ENCODE assay signal across 9 mouse cellular contexts in the genomic region with DNA sequence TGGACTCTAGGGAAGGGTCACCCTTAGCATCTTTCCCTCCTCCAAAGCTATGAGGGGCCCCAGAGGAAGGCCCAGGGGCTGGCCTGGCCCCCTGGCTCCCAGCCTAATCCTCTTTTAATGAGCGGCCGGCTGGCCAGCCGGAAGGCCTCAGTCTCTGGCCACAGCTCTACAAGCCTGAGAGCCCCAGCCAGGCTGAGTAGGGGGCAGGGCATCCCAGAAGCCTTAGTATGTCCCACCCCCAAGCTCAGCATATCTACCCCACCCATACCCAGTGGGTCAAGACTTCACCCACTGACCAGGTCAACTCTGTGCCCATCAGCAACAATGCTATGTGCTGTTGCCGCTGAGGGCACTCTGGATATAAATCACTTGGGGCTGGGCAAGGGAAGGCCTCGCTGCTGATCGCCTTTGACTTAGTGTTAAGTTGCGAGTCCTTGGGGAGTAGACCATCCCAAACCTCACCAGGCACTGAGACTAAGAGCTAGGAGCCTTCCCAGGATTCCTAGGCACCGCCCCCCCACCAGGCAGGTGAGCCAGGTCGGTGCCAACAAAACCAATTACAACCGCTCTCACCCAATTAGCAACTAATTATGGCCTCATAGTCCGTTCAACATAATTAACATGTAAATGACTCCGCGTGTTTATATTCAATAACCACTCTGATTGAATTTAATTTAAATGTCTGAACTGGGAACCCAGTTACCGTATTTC. TPM values are rescaled to one million over a fixed set of nuclear protein-coding genes. Genes with fewer than 3 reads are reported as not detected.
DNase-seq lines count a peak whose midpoint lies in the region; ATAC-seq and TF ChIP-seq lines count a peak whose summit lies in the region.
"Had no signal": no experiment of that assay in that cellular context is flagged by ENCODE, and none has a peak within 500 bp of the region (broad histone marks: within the 10 kb centered on the region; RNA-seq: fewer than 3 reads in every experiment).

No protein-coding gene starts in this region.

- no peaks in the 10 kb centered on the region; the same call in 1 of the 2 replicates for H3K27me3 ChIP-seq in forebrain, embryonic 14.5 days (replicated peaks; ENCODE audit: control insufficient read depth, insufficient read depth, low read length)
- H3K27me3 ChIP-seq in limb, embryonic 14.5 days (ENCODE audit: control insufficient read depth, insufficient read depth, low read length): no peaks in the 10 kb centered on the region

- no peak for TF ChIP-seq POLR2A in limb, embryonic 14.5 days (IDR thresholded peaks at IDR 0.05; ENCODE audit: borderline replicate concordance, extremely low read depth, insufficient read depth, insufficient read length)

- H3K4me2 ChIP-seq in forebrain, embryonic 14.5 days (ENCODE audit: low read length): peak overlapping the region; percentile 37
- H3K4me2 ChIP-seq in limb, embryonic 14.5 days (replicated peaks; ENCODE audit: low read depth, low read length, severe bottlenecking): peak overlapping the region; percentile 13

- no peak overlapping the region for H3K9ac ChIP-seq in forebrain, embryonic 14.5 days (ENCODE audit: low read length)
- peak overlapping the region; percentile 36 for H3K9ac ChIP-seq in limb, embryonic 14.5 days (ENCODE audit: low read depth, low read length, severe bottlenecking)
- H3K9ac ChIP-seq: liver, embryonic 14.5 days had no signal

- ATAC-seq in forebrain, embryonic 14.5 days: peak; percentile 57
- ATAC-seq in limb, embryonic 14.5 days (ENCODE audit: low FRiP score, low read depth): no peak
- no peak for ATAC-seq in granulocyte monocyte progenitor cell, adult 5-6 weeks (replicated peaks; ENCODE audit: poor library complexity, severe bottlenecking)

- no peaks in the 10 kb centered on the region for H3K9me3 ChIP-seq in forebrain, embryonic 14.5 days (replicated peaks; ENCODE audit: control insufficient read depth, low read length)
- no peaks in the 10 kb centered on the region for H3K9me3 ChIP-seq in limb, embryonic 14.5 days (ENCODE audit: control insufficient read depth, low read length)

- H3K36me3 ChIP-seq in forebrain, embryonic 14.5 days (ENCODE audit: control insufficient read depth, insufficient read depth, low read length): no peaks in the 10 kb centered on the region
- H3K36me3 ChIP-seq in limb, embryonic 14.5 days (ENCODE audit: control insufficient read depth, insufficient read depth, low read length): peaks cover 52% of the 10 kb centered on the region

- peaks cover 61% of the 10 kb centered on the region for H3K4me1 ChIP-seq in forebrain, embryonic 14.5 days (ENCODE audit: control insufficient read depth, insufficient read depth, low read length)
- peaks cover 60% of the 10 kb centered on the region for H3K4me1 ChIP-seq in limb, embryonic 14.5 days (ENCODE audit: control insufficient read depth, insufficient read depth, low read length)

- peak overlapping the region; percentile 27; the same call in 1 of the 2 replicates for H3K27ac ChIP-seq in forebrain, embryonic 14.5 days (ENCODE audit: low read depth, low read length)
- H3K27ac ChIP-seq in limb, embryonic 14.5 days (replicated peaks; ENCODE audit: low read depth, low read length): no peak overlapping the region
- H3K27ac ChIP-seq: liver, embryonic 14.5 days had no signal

- 3% methylated on average over 14 of the region's 14 CpGs for WGBS in forebrain, embryonic 14.5 days
- 16% methylated on average over 14 of the region's 14 CpGs for WGBS in limb, embryonic 14.5 days

- DNase-seq in lung, postnatal 10 days: peak; percentile 68
- DNase-seq in lung, postnatal 25 days (ENCODE audit: low spot score): no peak
- DNase-seq in forebrain, embryonic 14.5 days (ENCODE audit: low spot score): peak; percentile 86
- no peak for DNase-seq in limb, embryonic 14.5 days (ENCODE audit: low spot score)
- DNase-seq in gastrocnemius, postnatal 4 days (ENCODE audit: low spot score in 2 of 2): no peak
- DNase-seq in left cerebral cortex, adult 11 months (ENCODE audit: low spot score): no peak
- DNase-seq: cerebellum, adult 9-10 months had no signal

- no peak overlapping the region for H3K4me3 ChIP-seq in forebrain, embryonic 14.5 days (ENCODE audit: low read depth, low read length)
- 0 out of 2 replicates have a peak overlapping the region, but pooled peaks have one; percentile 2 for H3K4me3 ChIP-seq in limb, embryonic 14.5 days (replicated peaks; ENCODE audit: low read length)

RNA-seq across cellular contexts. Expression of a gene that starts 12.3 kb away (rescaled TPM):
- 7.4 and 12.2 TPM in 2 replicates for polyA plus RNA-seq in forebrain, embryonic 14.5 days (2014; fragmentation: Nextera tagmentation; extraction: Ambion mirVana)
- polyA plus RNA-seq in limb, embryonic 14.5 days (2012; rRNA removed): 228 and 332 TPM in 2 replicates
- polyA plus RNA-seq in limb, embryonic 14.5 days (2014; fragmentation: Nextera tagmentation; extraction: Ambion mirVana): 48.8 and 55.6 TPM in 2 replicates
- 2.6 TPM in 1 of 2 replicates, not detected in the other for total RNA-seq in granulocyte monocyte progenitor cell, adult 5-6 weeks (2014; fragmentation: Nextera tagmentation)
- total RNA-seq in granulocyte monocyte progenitor cell, adult 5-6 weeks (2017): not detected in 2 replicates
- total RNA-seq in gastrocnemius, postnatal 4 days (2021): 10 to 100 TPM; 26.4 to 27.2 TPM

RNA-seq across cellular contexts. Expression of a gene that starts 18.5 kb away (rescaled TPM):
- polyA plus RNA-seq in forebrain, embryonic 14.5 days (2014; fragmentation: Nextera tagmentation; extraction: Ambion mirVana): 0.28 and 0.66 TPM in 2 replicates
- 0.28 and 0.44 TPM in 2 replicates for polyA plus RNA-seq in limb, embryonic 14.5 days (2012; rRNA removed)
- polyA plus RNA-seq in limb, embryonic 14.5 days (2014; fragmentation: Nextera tagmentation; extraction: Ambion mirVana): 0.55 and 0.57 TPM in 2 replicates
- not detected in 2 replicates for total RNA-seq in granulocyte monocyte progenitor cell, adult 5-6 weeks (2014; fragmentation: Nextera tagmentation)
- total RNA-seq in granulocyte monocyte progenitor cell, adult 5-6 weeks (2017): not detected in 2 replicates
- not detected for total RNA-seq in gastrocnemius, postnatal 4 days (2021)

RNA-seq across cellular contexts. Expression of a gene that starts 28.6 kb away (rescaled TPM):
- polyA plus RNA-seq in forebrain, embryonic 14.5 days (2014; fragmentation: Nextera tagmentation; extraction: Ambion mirVana): 32.8 and 32.9 TPM in 2 replicates
- 22.4 and 31.8 TPM in 2 replicates for polyA plus RNA-seq in limb, embryonic 14.5 days (2012; rRNA removed)
- polyA plus RNA-seq in limb, embryonic 14.5 days (2014; fragmentation: Nextera tagmentation; extraction: Ambion mirVana): 3.7 and 6.0 TPM in 2 replicates
- not detected in 2 replicates for total RNA-seq in granulocyte monocyte progenitor cell, adult 5-6 weeks (2014; fragmentation: Nextera tagmentation)
- total RNA-seq in granulocyte monocyte progenitor cell, adult 5-6 weeks (2017): not detected in 2 replicates
- 10 to 100 TPM; 10.6 to 11.3 TPM for total RNA-seq in gastrocnemius, postnatal 4 days (2021)

Comparison
In these comparisons a context has a peak if more than half of its experiments do, and no peak if none do; other contexts are left out.
1. DNase-seq: peak in lung, postnatal 10 days (single experiment) and forebrain, embryonic 14.5 days (single experiment); none in lung, postnatal 25 days (single experiment), limb, embryonic 14.5 days (single experiment), gastrocnemius, postnatal 4 days (0 of 2) and left cerebral cortex, adult 11 months (single experiment).
2. RNA of a gene that starts 12.3 kb away (total RNA-seq): 26.4 to 27.2 TPM in gastrocnemius, postnatal 4 days; 2.6 TPM in granulocyte monocyte progenitor cell, adult 5-6 weeks; every median in the first group is over 4 times any median in the second.
3. RNA of a gene that starts 28.6 kb away (total RNA-seq): 10.6 to 11.3 TPM in gastrocnemius, postnatal 4 days; not detected in granulocyte monocyte progenitor cell, adult 5-6 weeks; every median in the first group is over 10 times any median in the second.